Mouse (Mus musculus) intestine, embryonic 16.5 days (tissue): ENCODE measurements at regions not wholly inside any gene's neighbourhood (a gene's known extent, or its start where the extent isn't known, plus 50 kb on each side); places are given as distances from the start of the nearest gene placed in this dataset.

ENCODE experiments used
- ATAC-seq: fragments of 200-750 bp; cut with Nextera tagmentation; 2 replicates; pipeline ENCODE4 v1.8.0; 2017; ENCODE audit warnings: moderate TSS enrichment, moderate library complexity
- H3K27ac ChIP-seq: fragments of 300-500 bp; sonication (generic); 2 replicates; pipeline ENCODE4 v1.5.1; 2014; ENCODE audit warnings: mild to moderate bottlenecking, low read length
- H3K27me3 ChIP-seq: fragments of 300-500 bp; sonication (generic); replicated peaks from 2 replicates; pipeline ENCODE4 v1.6.1; 2014; ENCODE audit warnings: low read length, control low read depth, mixed read lengths; ENCODE audit not compliant: control insufficient read depth, insufficient read depth
- H3K36me3 ChIP-seq: fragments of 300-500 bp; sonication (generic); 2 replicates; pipeline ENCODE4 v1.6.1; 2014; ENCODE audit warnings: low read length, control low read depth; ENCODE audit not compliant: control insufficient read depth, insufficient read depth
- H3K4me1 ChIP-seq: fragments of 300-500 bp; sonication (generic); 2 replicates; pipeline ENCODE4 v1.6.1; 2014; ENCODE audit warnings: low read length, control low read depth, mixed read lengths; ENCODE audit not compliant: control insufficient read depth, insufficient read depth
- H3K4me2 ChIP-seq: fragments of 300-500 bp; sonication (generic); 2 replicates; pipeline ENCODE4 v1.6.1; 2014; ENCODE audit warnings: low read depth, low read length, control low read depth
- H3K4me3 ChIP-seq: fragments of 300-500 bp; sonication (generic); 2 replicates; pipeline ENCODE4 v1.5.1; 2014; ENCODE audit warnings: mild to moderate bottlenecking, low read length
- H3K9ac ChIP-seq: fragments of 300-500 bp; sonication (generic); 2 replicates; pipeline ENCODE4 v1.6.1; 2014; ENCODE audit warnings: low read depth, low read length
- H3K9me3 ChIP-seq: fragments of 300-500 bp; sonication (generic); 2 replicates; pipeline ENCODE4 v1.6.1; 2016; ENCODE audit warnings: low read length, control low read depth; ENCODE audit not compliant: control insufficient read depth
- WGBS: fragments of 180-500 bp; shearing (Covaris S2); extraction: QIAGEN DNeasy Blood & Tissue Kit; methylation state at CpG from one replicate; pipeline ENCODE4 v1.1.7; 2014; 5-methylcytosine and 5-hydroxymethylcytosine counted together

GRCm38 (mm10) chrX:99415701-99416100 is 55.4 kb downstream of the Pja1 start:
- ATAC-seq = no peak
- no peak overlapping the region for H3K9ac ChIP-seq
- no peaks in the 10 kb centered on the region for H3K9me3 ChIP-seq
- H3K36me3 ChIP-seq = no peaks in the 10 kb centered on the region
- WGBS = 53% methylated on average over 5 of the region's 5 CpGs
- H3K4me3 ChIP-seq = no peak overlapping the region
- H3K4me1 ChIP-seq = 0 out of 2 replicates have a peak, but pooled peaks cover 2% of the 10 kb centered on the region
- H3K4me2 ChIP-seq = no peak overlapping the region
- no peak overlapping the region for H3K27ac ChIP-seq
- H3K27me3 ChIP-seq = peaks cover 8% of the 10 kb centered on the region; the same call in 1 of the 2 replicates

DNA sequence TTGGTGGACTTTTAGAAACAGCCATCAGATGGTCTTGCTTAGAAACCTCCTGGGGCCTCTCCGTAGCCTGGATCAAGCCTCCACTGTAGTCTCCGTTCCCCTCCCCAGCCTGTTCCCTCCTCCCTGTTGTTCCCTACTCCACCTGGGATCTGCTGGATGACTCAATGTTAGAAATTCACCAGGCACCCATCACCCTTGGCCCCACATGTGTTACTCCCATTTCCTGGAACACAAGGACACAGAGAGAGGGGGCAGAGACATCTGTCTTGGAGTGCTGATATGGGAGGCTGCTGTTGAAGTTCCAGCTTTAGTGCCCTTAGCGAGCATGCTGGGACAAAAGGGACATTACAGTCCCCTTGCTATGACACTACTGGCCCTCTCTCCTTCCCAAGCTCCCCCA is 60.1 kb downstream of the Pja1 start:
- H3K4me1 ChIP-seq = 0 out of 2 replicates have a peak, but pooled peaks cover 3% of the 10 kb centered on the region
- H3K9me3 ChIP-seq = no peaks in the 10 kb centered on the region
- WGBS = 64% methylated on average over 3 of the region's 3 CpGs
- ATAC-seq = peak; percentile 80
- H3K4me3 ChIP-seq = no peak overlapping the region
- H3K9ac ChIP-seq = no peak overlapping the region
- no peaks in the 10 kb centered on the region for H3K36me3 ChIP-seq
- H3K27ac ChIP-seq = no peak overlapping the region
- H3K27me3 ChIP-seq = peaks cover 2% of the 10 kb centered on the region; the same call in 1 of the 2 replicates
- H3K4me2 ChIP-seq = no peak overlapping the region

- H3K27me3 ChIP-seq = no peaks in the 10 kb centered on the region; the same call in 1 of the 2 replicates
- no peaks in the 10 kb centered on the region for H3K36me3 ChIP-seq
- H3K9ac ChIP-seq = no peak overlapping the region
- WGBS = 61% methylated on average over 10 of the region's 10 CpGs
- H3K4me2 ChIP-seq = no peak overlapping the region
- no peaks in the 10 kb centered on the region for H3K9me3 ChIP-seq
- 0 out of 2 replicates have a peak, but pooled peaks cover 3% of the 10 kb centered on the region for H3K4me1 ChIP-seq
- no peak overlapping the region for H3K27ac ChIP-seq
- no peak overlapping the region for H3K4me3 ChIP-seq
- ATAC-seq = no peak
Observed at GRCm38 (mm10) chrX:99409858-99410257, 61.2 kb downstream of the Pja1 start.

GRCm38 (mm10) chrX:99409331-99409730 is 61.7 kb downstream of the Pja1 start:
- WGBS = 71% methylated on average over 5 of the region's 5 CpGs
- H3K9me3 ChIP-seq = no peaks in the 10 kb centered on the region
- no peak overlapping the region for H3K9ac ChIP-seq
- no peak overlapping the region for H3K4me3 ChIP-seq
- 0 out of 2 replicates have a peak, but pooled peaks cover 3% of the 10 kb centered on the region for H3K4me1 ChIP-seq
- no peaks in the 10 kb centered on the region; the same call in 1 of the 2 replicates for H3K27me3 ChIP-seq
- no peak overlapping the region for H3K27ac ChIP-seq
- no peak for ATAC-seq
- H3K4me2 ChIP-seq = no peak overlapping the region
- H3K36me3 ChIP-seq = no peaks in the 10 kb centered on the region

- H3K9me3 ChIP-seq = no peaks in the 10 kb centered on the region
- no peak for ATAC-seq
- WGBS = 46% methylated on average over 6 of the region's 6 CpGs
- H3K4me3 ChIP-seq = no peak overlapping the region
- no peaks in the 10 kb centered on the region; the same call in 1 of the 2 replicates for H3K27me3 ChIP-seq
- 0 out of 2 replicates have a peak, but pooled peaks cover 3% of the 10 kb centered on the region for H3K4me1 ChIP-seq
- no peaks in the 10 kb centered on the region for H3K36me3 ChIP-seq
- H3K27ac ChIP-seq = no peak overlapping the region
- H3K9ac ChIP-seq = no peak overlapping the region
- H3K4me2 ChIP-seq = no peak overlapping the region
Observed at GRCm38 (mm10) chrX:99408804-99409203, 62.3 kb downstream of the Pja1 start.

DNA sequence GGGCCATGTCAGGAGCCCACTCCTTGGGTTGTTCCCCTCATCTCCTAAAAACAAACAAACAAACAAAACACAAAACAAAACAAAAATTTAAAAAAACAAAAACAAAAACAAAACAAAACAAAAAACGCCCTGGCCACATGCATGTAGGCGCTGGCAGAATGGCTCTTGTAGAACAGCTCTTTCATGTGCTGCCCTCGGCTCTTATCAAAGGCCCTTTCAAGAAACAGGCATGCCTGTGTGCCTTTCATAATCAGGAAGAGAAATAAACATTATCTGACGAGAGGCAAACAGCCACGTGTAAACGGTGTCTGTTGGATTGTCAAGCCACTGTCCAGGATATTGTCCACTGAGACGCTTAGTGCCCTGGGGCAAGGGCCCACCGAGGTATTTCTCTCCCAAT is 65.2 kb downstream of the Pja1 start:
- no peaks in the 10 kb centered on the region for H3K27me3 ChIP-seq
- H3K9me3 ChIP-seq = no peaks in the 10 kb centered on the region
- no peaks in the 10 kb centered on the region for H3K36me3 ChIP-seq
- ATAC-seq = no peak
- no peak overlapping the region for H3K4me3 ChIP-seq
- 53% methylated on average over 8 of the region's 8 CpGs for WGBS
- H3K4me2 ChIP-seq = no peak overlapping the region
- 0 out of 2 replicates have a peak, but pooled peaks cover 3% of the 10 kb centered on the region for H3K4me1 ChIP-seq
- H3K27ac ChIP-seq = no peak overlapping the region
- no peak overlapping the region for H3K9ac ChIP-seq

- no peak for ATAC-seq
- Histone ChIP-seq H3K27me3 (peaks cover 4% of the 10 kb centered on the region; the same call in 1 of the 2 replicates), H3K9ac (no peak overlapping the region), H3K9me3 (no peaks in the 10 kb centered on the region), H3K27ac (no peak overlapping the region), H3K36me3 (no peaks in the 10 kb centered on the region), H3K4me2 (no peak overlapping the region), H3K4me1 (no peaks in the 10 kb centered on the region), H3K4me3 (no peak overlapping the region)
- 68% methylated on average over 6 of the region's 6 CpGs for WGBS
Observed at GRCm38 (mm10) chrX:99403521-99404149, 67.4 kb downstream of the Pja1 start.

DNA sequence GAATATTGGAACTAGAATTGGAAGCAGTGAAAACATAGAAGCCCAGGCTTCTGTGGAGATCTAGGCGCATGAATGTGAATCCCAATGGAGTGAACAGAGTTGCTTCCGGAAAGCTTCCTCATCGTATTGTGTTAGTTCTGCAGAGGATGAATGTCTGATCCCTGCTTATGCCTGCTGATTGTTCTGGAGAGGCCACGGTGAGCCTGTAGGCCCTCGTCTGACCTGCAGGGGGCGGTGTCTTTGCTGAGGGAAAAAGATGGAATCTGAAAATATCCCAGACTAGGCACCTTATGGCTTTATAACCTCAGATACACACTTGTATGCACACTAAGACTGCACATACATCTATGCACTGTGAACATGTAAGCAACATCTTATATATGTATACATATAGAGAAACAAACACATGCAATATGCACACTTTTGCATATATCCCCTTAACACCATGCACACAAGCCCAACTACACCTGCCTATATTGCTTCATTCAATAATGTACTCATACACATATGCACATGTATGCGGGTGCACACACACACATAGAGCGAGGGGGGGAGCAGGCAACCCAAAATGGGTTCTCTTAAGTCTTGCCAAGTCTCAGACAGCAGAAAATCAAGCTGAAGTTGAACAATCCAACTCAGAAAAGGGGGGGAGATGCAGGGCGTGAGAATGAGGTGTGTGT is 68.1 kb downstream of the Pja1 start:
- Histone ChIP-seq H3K9me3 (no peaks in the 10 kb centered on the region), H3K9ac (no peak overlapping the region), H3K4me2 (no peak overlapping the region), H3K4me1 (no peaks in the 10 kb centered on the region), H3K4me3 (no peak overlapping the region), H3K36me3 (no peaks in the 10 kb centered on the region), H3K27me3 (peaks cover 4% of the 10 kb centered on the region; the same call in 1 of the 2 replicates), H3K27ac (no peak overlapping the region)
- 50% methylated on average over 9 of the region's 9 CpGs for WGBS
- ATAC-seq = no peak

DNA sequence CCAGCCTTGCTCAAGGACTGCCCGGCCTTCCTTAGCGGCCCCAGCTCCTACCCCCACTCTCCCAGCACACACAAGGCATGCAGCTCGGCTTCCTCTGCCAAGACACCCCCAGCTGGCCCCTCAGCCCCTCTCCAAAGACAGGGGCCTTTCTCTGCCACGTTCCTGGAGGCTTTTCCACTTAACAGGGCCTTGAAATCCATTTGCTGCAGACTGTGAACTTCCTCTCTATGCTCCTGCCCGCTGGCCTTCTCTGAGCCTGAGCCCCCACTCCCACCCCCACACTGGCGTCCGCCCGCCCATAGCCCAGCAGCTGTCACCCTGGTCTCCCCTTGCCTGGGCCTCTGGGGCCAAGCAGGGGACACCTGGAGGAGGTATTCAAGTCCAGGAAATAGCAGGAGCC is 73.7 kb downstream of the Pja1 start:
- peaks cover 9% of the 10 kb centered on the region for H3K4me1 ChIP-seq
- H3K9me3 ChIP-seq = no peaks in the 10 kb centered on the region
- no peak overlapping the region for H3K4me2 ChIP-seq
- H3K27ac ChIP-seq = no peak overlapping the region
- ATAC-seq = peak; percentile 74
- H3K36me3 ChIP-seq = no peaks in the 10 kb centered on the region
- 0 out of 2 replicates have a peak overlapping the region, but pooled peaks have one; percentile 29 for H3K9ac ChIP-seq
- 46% methylated on average over 8 of the region's 8 CpGs for WGBS
- H3K4me3 ChIP-seq = no peak overlapping the region
- H3K27me3 ChIP-seq = peaks cover 11% of the 10 kb centered on the region; the same call in 1 of the 2 replicates
